Mouse (Mus musculus) kidney, postnatal 0 days (tissue): ENCODE measurements around the gene Klhl10. TPM values are rescaled to one million over a fixed set of nuclear protein-coding genes. Genes with fewer than 3 reads are reported as not detected.

Experiments used
- ATAC-seq: fragments of 200-750 bp; cut with Nextera tagmentation; replicated peaks from 2 replicates; pipeline ENCODE4 v1.8.0; 2017; ENCODE audit warnings: low read depth, moderate number of reproducible peaks, moderate TSS enrichment, moderate library complexity; ENCODE audit not compliant: low FRiP score
- DNase-seq: peaks from one replicate; pipeline ENCODE4 v3.0.0-alpha.2; 2016; ENCODE audit warnings: low spot score
- H3K27ac ChIP-seq: fragments of 300-500 bp; sonication (generic); 2 replicates; pipeline ENCODE4 v1.5.1; 2014; ENCODE audit warnings: mild to moderate bottlenecking
- H3K27me3 ChIP-seq: fragments of 300-500 bp; sonication (generic); 2 replicates; pipeline ENCODE4 v1.6.1; 2014; ENCODE audit warnings: low read length, mixed read lengths; ENCODE audit not compliant: insufficient read depth
- H3K36me3 ChIP-seq: fragments of 300-500 bp; sonication (generic); 2 replicates; pipeline ENCODE4 v1.6.1; 2014; ENCODE audit warnings: low read length, mixed read lengths; ENCODE audit not compliant: insufficient read depth
- H3K4me1 ChIP-seq: fragments of 300-500 bp; sonication (generic); replicated peaks from 2 replicates; pipeline ENCODE4 v1.6.1; 2014; ENCODE audit warnings: antibody characterized with exemption, low read length, mixed read lengths; ENCODE audit not compliant: insufficient read depth
- H3K4me2 ChIP-seq: fragments of 300-500 bp; sonication (generic); 2 replicates; pipeline ENCODE4 v1.6.1; 2014; ENCODE audit warnings: mild to moderate bottlenecking, low read length, moderate library complexity, mixed read lengths
- H3K4me3 ChIP-seq: fragments of 300-500 bp; sonication (generic); replicated peaks from 2 replicates; pipeline ENCODE4 v1.5.1; 2014; ENCODE audit warnings: low read depth, low read length
- H3K9ac ChIP-seq: fragments of 300-500 bp; sonication (generic); 2 replicates; pipeline ENCODE4 v1.6.1; 2014; ENCODE audit warnings: low read depth, low read length
- H3K9me3 ChIP-seq: fragments of 300-500 bp; sonication (generic); replicated peaks from 2 replicates; pipeline ENCODE4 v1.6.1; 2016; ENCODE audit warnings: low read length, inconsistent platforms, mixed read lengths
- CTCF ChIP-seq: IDR thresholded peaks from 2 replicates; pipeline ENCODE4 v1.5.1; 2016; ENCODE audit warnings: antibody characterized with exemption, low read depth, mild to moderate bottlenecking, moderate library complexity
- WGBS: fragments of 180-500 bp; shearing (Covaris S2); extraction: QIAGEN DNeasy Blood & Tissue Kit; methylation state at CpG from one replicate; pipeline ENCODE4 v1.1.7; 2014; 5-methylcytosine and 5-hydroxymethylcytosine counted together
- polyA plus RNA-seq: library from polyadenylated mRNA; unstranded; fragments of >200 nt; fragmentation: Nextera tagmentation; extraction: Ambion mirVana; gene quantifications from 2 replicates; pipeline ENCODE4 v1.2.1, GENCODE M21; 2015

Gene Klhl10
- polyA plus RNA-seq, 1 experiment from 2014 or later = 0.32 TPM

GRCm38 (mm10) chr11:100457247-100457646 is 15.5 kb downstream of the Klhl10 start:
- 61% methylated on average over 4 of the region's 4 CpGs for WGBS
- Histone ChIP-seq H3K36me3 (0 out of 2 replicates have a peak, but pooled peaks cover 6% of the 10 kb centered on the region), H3K9me3 (no peaks in the 10 kb centered on the region), H3K4me2 (no peak overlapping the region), H3K27ac (no peak overlapping the region), H3K27me3 (no peaks in the 10 kb centered on the region), H3K4me1 (peaks cover 4% of the 10 kb centered on the region; the same call in 1 of the 2 replicates), H3K4me3 (no peak overlapping the region), H3K9ac (no peak overlapping the region)
- ATAC-seq (no peak), DNase-seq (no peak)
- no peak for TF ChIP-seq CTCF

- TF ChIP-seq CTCF = no peak
- Histone ChIP-seq H3K27ac (no peak overlapping the region), H3K36me3 (0 out of 2 replicates have a peak, but pooled peaks cover 6% of the 10 kb centered on the region), H3K9me3 (no peaks in the 10 kb centered on the region), H3K4me1 (peaks cover 4% of the 10 kb centered on the region; the same call in 1 of the 2 replicates), H3K4me3 (no peak overlapping the region), H3K9ac (no peak overlapping the region), H3K4me2 (no peak overlapping the region), H3K27me3 (no peaks in the 10 kb centered on the region)
- DNase-seq (no peak), ATAC-seq (no peak)
- 81% methylated on average over 5 of the region's 5 CpGs for WGBS
Measured at GRCm38 (mm10) chr11:100457711-100458110, 16.0 kb downstream of the Klhl10 start.

- no peak for DNase-seq
- Histone ChIP-seq H3K4me2 (no peak overlapping the region), H3K9ac (no peak overlapping the region), H3K36me3 (peaks cover 6% of the 10 kb centered on the region; the same call in 1 of the 2 replicates), H3K27me3 (no peaks in the 10 kb centered on the region), H3K4me3 (no peak overlapping the region), H3K27ac (no peak overlapping the region), H3K9me3 (no peaks in the 10 kb centered on the region), H3K4me1 (peaks cover 2% of the 10 kb centered on the region; the same call in 1 of the 2 replicates)
- TF ChIP-seq CTCF = no peak
- ATAC-seq = no peak
- 92% methylated on average over 10 of the region's 10 CpGs for WGBS
Measured at GRCm38 (mm10) chr11:100462699-100463098, 21.0 kb downstream of the Klhl10 start.

GRCm38 (mm10) chr11:100465229-100465792 is 23.6 kb downstream of the Klhl10 start:
- Histone ChIP-seq H3K4me1 (peaks cover 4% of the 10 kb centered on the region), H3K36me3 (peaks cover 6% of the 10 kb centered on the region; the same call in 1 of the 2 replicates), H3K9me3 (no peaks in the 10 kb centered on the region), H3K27me3 (no peaks in the 10 kb centered on the region), H3K27ac (no peak overlapping the region), H3K9ac (no peak overlapping the region), H3K4me2 (no peak overlapping the region), H3K4me3 (no peak overlapping the region)
- no peak for ATAC-seq
- DNase-seq = no peak
- TF ChIP-seq CTCF = no peak
- WGBS = 91% methylated on average over 1 of the region's 1 CpGs

GRCm38 (mm10) chr11:100465833-100466232 is 24.1 kb downstream of the Klhl10 start:
- Histone ChIP-seq H3K4me2 (no peak overlapping the region), H3K27ac (no peak overlapping the region), H3K4me3 (no peak overlapping the region), H3K4me1 (peaks cover 10% of the 10 kb centered on the region), H3K36me3 (peaks cover 6% of the 10 kb centered on the region; the same call in 1 of the 2 replicates), H3K9me3 (no peaks in the 10 kb centered on the region), H3K9ac (no peak overlapping the region), H3K27me3 (no peaks in the 10 kb centered on the region)
- ATAC-seq (no peak), DNase-seq (no peak)
- 86% methylated on average over 1 of the region's 1 CpGs for WGBS
- TF ChIP-seq CTCF = no peak

- Histone ChIP-seq H3K36me3 (0 out of 2 replicates have a peak, but pooled peaks cover 4% of the 10 kb centered on the region), H3K9ac (peak overlapping the region; percentile 86), H3K27me3 (no peaks in the 10 kb centered on the region), H3K4me3 (peak overlapping the region; percentile 79), H3K4me1 (peaks cover 16% of the 10 kb centered on the region), H3K27ac (0 out of 2 replicates have a peak overlapping the region, but pooled peaks have one; percentile 21), H3K9me3 (no peaks in the 10 kb centered on the region), H3K4me2 (peak overlapping the region; percentile 99)
- WGBS = 4% methylated on average over 30 of the region's 30 CpGs
- DNase-seq (peak; percentile 29), ATAC-seq (no peak)
- no peak for TF ChIP-seq CTCF
Measured at GRCm38 (mm10) chr11:100471352-100472196, 29.9 kb downstream of the Klhl10 start.
